Mouse (Mus musculus) testis, adult 2 months (tissue): ENCODE data around the gene Dnah9. TPM values are rescaled to one million over a fixed set of nuclear protein-coding genes. Genes with fewer than 3 reads are reported as not detected.

Source experiments
- H3K27ac ChIP-seq: fragments of 200-500 bp; 2 replicates; pipeline ENCODE4 v1.5.1; 2012; ENCODE audit warnings: low read depth, low read length; ENCODE audit not compliant: control insufficient read depth, insufficient read depth
- H3K27me3 ChIP-seq: fragments of 200-500 bp; 2 replicates; pipeline ENCODE4 v1.6.1; 2012; ENCODE audit warnings: mild to moderate bottlenecking, low read length, moderate library complexity; ENCODE audit not compliant: control insufficient read depth, insufficient read depth
- H3K36me3 ChIP-seq: fragments of 200-500 bp; 2 replicates; pipeline ENCODE4 v1.6.1; 2012; ENCODE audit warnings: mild to moderate bottlenecking, low read length; ENCODE audit not compliant: control insufficient read depth, insufficient read depth
- H3K4me1 ChIP-seq: fragments of 200-500 bp; 2 replicates; pipeline ENCODE4 v1.6.1; 2012; ENCODE audit warnings: low read length; ENCODE audit not compliant: control insufficient read depth, insufficient read depth
- H3K4me3 ChIP-seq: fragments of 200-500 bp; 2 replicates; pipeline ENCODE4 v1.5.1; 2012; ENCODE audit warnings: low read depth, mild to moderate bottlenecking, low read length, moderate library complexity, mixed read lengths; ENCODE audit not compliant: control insufficient read depth
- CTCF ChIP-seq: fragments of 200-500 bp; IDR thresholded peaks from 2 replicates; pipeline ENCODE4 v1.5.1; 2012; ENCODE audit warnings: low read depth, mild to moderate bottlenecking, inconsistent platforms, low read length, moderate library complexity; ENCODE audit not compliant: control insufficient read depth, insufficient read depth, insufficient replicate concordance
- POLR2A ChIP-seq: fragments of 200-500 bp; IDR thresholded peaks from 2 replicates; pipeline ENCODE4 v1.6.1; 2012; ENCODE audit warnings: low read depth, mild to moderate bottlenecking, inconsistent platforms, low read length, moderate library complexity; ENCODE audit not compliant: control insufficient read depth
- polyA plus RNA-seq: library from polyadenylated mRNA; depleted of rRNA; stranded (reverse); fragments of >200 nt; gene quantifications from 2 replicates; pipeline ENCODE4 v1.2.3, GENCODE M21; 2012

Gene Dnah9
- polyA plus RNA-seq, 1 experiment: 1.6 TPM

- TF ChIP-seq POLR2A (no peak), CTCF (no peak)
- Histone ChIP-seq H3K4me3 (no peak overlapping the region), H3K27ac (no peak overlapping the region), H3K36me3 (no peaks in the 10 kb centered on the region), H3K27me3 (no peaks in the 10 kb centered on the region), H3K4me1 (no peaks in the 10 kb centered on the region)
Measured at GRCm38 (mm10) chr11:65852066-65852465, 316.3 kb downstream of the Dnah9 start.

DNA sequence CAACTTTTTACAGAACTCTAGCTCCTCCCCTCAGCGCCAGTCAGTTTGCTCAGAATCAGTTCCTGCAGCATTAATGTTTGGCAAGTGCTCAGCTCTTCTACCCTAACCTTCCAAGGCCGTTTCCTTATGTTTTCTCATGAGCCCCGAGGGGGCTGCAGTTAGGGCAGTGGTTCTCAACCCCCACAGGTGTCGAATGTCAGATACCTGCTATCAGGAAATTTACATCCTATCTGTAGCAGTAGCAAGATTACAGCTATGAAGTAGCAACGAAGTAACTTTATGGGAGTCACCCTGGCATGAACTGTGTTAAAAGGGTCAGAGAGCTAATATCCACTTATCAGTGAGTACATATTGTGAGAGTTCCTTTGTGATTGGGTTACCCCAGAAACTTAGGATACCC lies 321.9 kb downstream of the Dnah9 start:
- no peak for TF ChIP-seq CTCF
- no peaks in the 10 kb centered on the region for H3K27me3 ChIP-seq
- H3K27ac ChIP-seq: no peak overlapping the region
- H3K4me1 ChIP-seq: no peaks in the 10 kb centered on the region
- H3K4me3 ChIP-seq: no peak overlapping the region
- H3K36me3 ChIP-seq: no peaks in the 10 kb centered on the region

DNA sequence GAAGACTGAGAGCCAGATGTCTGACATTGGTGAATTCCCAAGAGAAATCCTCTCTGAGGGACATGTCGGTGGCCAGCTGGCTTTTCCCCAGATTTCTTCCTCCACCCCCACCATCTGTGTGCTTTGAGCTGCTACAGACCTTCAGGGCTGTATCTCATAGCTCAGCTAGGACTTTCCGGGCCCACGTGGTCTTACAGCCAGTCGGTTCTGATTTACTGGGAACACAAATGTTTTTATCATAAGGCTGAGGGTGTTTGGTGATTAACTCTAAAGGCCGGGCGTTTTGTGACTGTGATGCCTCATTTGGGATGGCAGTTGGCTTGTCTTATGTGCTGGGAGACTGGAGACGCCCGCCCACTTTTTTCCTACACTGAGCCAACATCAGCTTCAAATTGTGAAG lies 329.4 kb downstream of the Dnah9 start:
- Histone ChIP-seq H3K4me3 (no peak overlapping the region), H3K36me3 (no peaks in the 10 kb centered on the region), H3K4me1 (no peaks in the 10 kb centered on the region), H3K27me3 (no peaks in the 10 kb centered on the region), H3K27ac (no peak overlapping the region)
- TF ChIP-seq POLR2A (no peak), CTCF (no peak)

- Histone ChIP-seq H3K4me1 (no peaks in the 10 kb centered on the region), H3K4me3 (no peak overlapping the region), H3K36me3 (peaks cover 3% of the 10 kb centered on the region), H3K27me3 (no peaks in the 10 kb centered on the region), H3K27ac (no peak overlapping the region)
- no peak for TF ChIP-seq POLR2A
- TF ChIP-seq CTCF: no peak
Measured at GRCm38 (mm10) chr11:65824556-65824955, 343.8 kb downstream of the Dnah9 start.

DNA sequence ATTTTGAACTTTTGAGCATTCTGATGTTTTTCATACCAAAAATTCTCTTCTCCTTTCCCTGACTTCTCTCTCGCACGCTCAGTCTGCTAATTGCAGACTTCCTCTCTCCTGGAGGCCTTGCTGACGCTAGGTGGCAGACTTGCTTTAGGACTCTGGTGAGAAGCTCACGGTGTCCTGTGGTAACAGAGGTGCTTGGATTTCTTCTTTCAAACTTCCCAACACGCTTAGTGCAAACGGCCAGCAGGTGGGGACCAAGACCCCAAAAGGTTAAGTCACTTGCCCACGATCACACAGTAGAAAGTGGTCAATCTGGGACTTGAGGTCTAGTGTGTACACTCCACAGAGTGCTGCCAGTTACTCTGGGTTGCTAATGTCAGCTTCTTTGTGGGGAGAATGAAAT lies 347.5 kb downstream of the Dnah9 start:
- Histone ChIP-seq H3K27ac (no peak overlapping the region), H3K36me3 (peaks cover 4% of the 10 kb centered on the region), H3K27me3 (no peaks in the 10 kb centered on the region), H3K4me1 (no peaks in the 10 kb centered on the region), H3K4me3 (no peak overlapping the region)
- TF ChIP-seq POLR2A (no peak), CTCF (peak; percentile 39; the same call in 1 of the 2 replicates)

GRCm38 (mm10) chr11:65820280-65820679 lies 348.1 kb downstream of the Dnah9 start:
- no peaks in the 10 kb centered on the region for H3K27me3 ChIP-seq
- no peaks in the 10 kb centered on the region for H3K4me1 ChIP-seq
- H3K36me3 ChIP-seq: peaks cover 6% of the 10 kb centered on the region
- H3K4me3 ChIP-seq: no peak overlapping the region
- no peak overlapping the region for H3K27ac ChIP-seq
- TF ChIP-seq CTCF (no peak), POLR2A (no peak)

DNA sequence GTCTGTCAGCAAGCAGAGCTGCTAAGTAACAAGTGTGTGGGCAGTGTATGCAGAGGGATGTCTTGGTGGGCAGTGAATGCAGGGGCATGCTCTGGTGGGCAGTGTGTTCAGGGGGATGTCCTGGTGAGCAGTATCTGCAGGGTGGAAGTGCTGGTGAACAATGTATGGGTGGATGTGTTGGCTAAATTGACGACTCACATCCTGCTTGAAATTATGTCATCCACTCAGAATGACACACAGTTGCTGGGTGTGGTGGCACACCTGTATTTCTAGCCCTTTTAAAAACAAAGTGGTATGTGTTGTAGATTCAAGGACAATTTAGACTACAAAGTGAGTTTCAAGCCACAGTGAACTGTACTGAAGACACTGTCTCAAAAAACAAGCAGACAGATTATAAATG lies 350.2 kb downstream of the Dnah9 start:
- no peaks in the 10 kb centered on the region for H3K4me1 ChIP-seq
- TF ChIP-seq CTCF (no peak), POLR2A (no peak)
- no peak overlapping the region for H3K4me3 ChIP-seq
- peaks cover 6% of the 10 kb centered on the region for H3K36me3 ChIP-seq
- H3K27ac ChIP-seq: no peak overlapping the region
- no peaks in the 10 kb centered on the region for H3K27me3 ChIP-seq

DNA sequence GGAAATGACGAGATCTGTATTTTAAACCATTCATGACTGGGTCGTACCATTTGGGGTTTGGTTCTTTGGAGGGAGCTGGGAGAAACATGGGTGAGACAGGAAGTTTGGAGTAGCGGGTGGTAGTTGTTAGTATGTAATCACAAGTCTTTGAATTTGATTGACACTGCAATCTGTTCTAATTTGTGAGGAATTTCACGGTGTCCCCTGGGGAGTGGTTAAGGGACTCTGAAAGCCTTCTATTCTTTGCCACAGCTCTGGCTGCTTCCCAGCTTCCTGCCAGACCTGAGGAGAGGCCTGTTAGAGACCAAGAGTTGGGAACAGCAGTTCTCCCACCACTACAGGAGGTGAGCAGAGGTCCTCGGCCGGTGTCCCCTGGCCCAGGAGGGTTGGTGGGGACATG lies 352.1 kb downstream of the Dnah9 start:
- no peaks in the 10 kb centered on the region; the same call in 1 of the 2 replicates for H3K4me1 ChIP-seq
- H3K4me3 ChIP-seq: no peak overlapping the region
- H3K36me3 ChIP-seq: peaks cover 6% of the 10 kb centered on the region
- H3K27me3 ChIP-seq: no peaks in the 10 kb centered on the region
- H3K27ac ChIP-seq: no peak overlapping the region
- TF ChIP-seq POLR2A: no peak
- no peak for TF ChIP-seq CTCF
